7 mouse cellular contexts compared by ENCODE assay signal in the genomic region with DNA sequence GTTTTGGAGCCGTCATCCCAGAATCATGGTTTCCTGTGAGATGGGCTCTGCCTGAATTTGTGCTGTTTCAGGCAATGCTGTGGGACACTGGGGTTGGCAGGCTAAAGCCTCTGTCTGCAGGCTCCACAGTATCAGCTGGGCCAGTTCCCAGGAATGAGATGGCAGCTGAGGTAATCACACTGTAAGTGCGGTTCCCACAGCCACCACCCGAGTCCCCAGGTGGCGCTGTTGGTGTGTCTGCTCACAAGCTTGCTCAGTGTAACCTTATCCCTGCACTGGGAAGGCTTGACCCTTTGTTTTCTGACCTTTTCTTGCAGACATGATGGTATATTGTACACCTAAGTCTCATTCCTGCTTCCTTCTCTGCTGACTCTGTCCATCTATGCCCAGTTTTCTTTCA. TPM values are rescaled to one million over a fixed set of nuclear protein-coding genes. Genes with fewer than 3 reads are reported as not detected.
DNase-seq lines count a peak whose midpoint lies in the region; ATAC-seq and TF ChIP-seq lines count a peak whose summit lies in the region.

No protein-coding gene starts in this region.

- TF ChIP-seq CTCF in brain, embryonic 14.5 days (IDR thresholded peaks at IDR 0.05; ENCODE audit: borderline replicate concordance, extremely low read depth, insufficient read depth, insufficient read length), result peak; percentile 86
- TF ChIP-seq CTCF in forebrain, postnatal 0 days (IDR thresholded peaks at IDR 0.05; ENCODE audit: low read depth), result peak; percentile 82

- peak; percentile 78 for ATAC-seq in forebrain, postnatal 0 days
- ATAC-seq in kidney, embryonic 15.5 days (replicated peaks; ENCODE audit: low FRiP score), result peak; percentile 54

- H3K27ac ChIP-seq in forebrain, postnatal 0 days (ENCODE audit: low read depth, low read length), result no peak overlapping the region
- H3K27ac ChIP-seq in kidney, embryonic 15.5 days, result no peak overlapping the region

- WGBS in forebrain, postnatal 0 days, result 13% methylated on average over 4 of the region's 4 CpGs
- 15% methylated on average over 4 of the region's 4 CpGs for WGBS in kidney, embryonic 15.5 days

- no peaks in the 10 kb centered on the region for H3K9me3 ChIP-seq in forebrain, postnatal 0 days (ENCODE audit: low read length)
- H3K9me3 ChIP-seq in kidney, embryonic 15.5 days (replicated peaks), result no peaks in the 10 kb centered on the region

- H3K4me3 ChIP-seq in forebrain, postnatal 0 days (ENCODE audit: low read depth, low read length), result no peak overlapping the region
- no peak overlapping the region for H3K4me3 ChIP-seq in kidney, embryonic 15.5 days (replicated peaks)

- no peak for TF ChIP-seq POLR2A in brain, embryonic 14.5 days (IDR thresholded peaks at IDR 0.05; ENCODE audit: borderline replicate concordance, extremely low read depth, insufficient read depth, insufficient read length, poor library complexity, severe bottlenecking)

- H3K9ac ChIP-seq in forebrain, postnatal 0 days, result no peak overlapping the region
- no peak overlapping the region for H3K9ac ChIP-seq in kidney, embryonic 15.5 days

- no peaks in the 10 kb centered on the region for H3K4me1 ChIP-seq in forebrain, postnatal 0 days (ENCODE audit: insufficient read depth)
- 0 out of 2 replicates have a peak, but pooled peaks cover 5% of the 10 kb centered on the region for H3K4me1 ChIP-seq in kidney, embryonic 15.5 days

- no peaks in the 10 kb centered on the region for H3K36me3 ChIP-seq in forebrain, postnatal 0 days (ENCODE audit: insufficient read depth)
- no peaks in the 10 kb centered on the region for H3K36me3 ChIP-seq in kidney, embryonic 15.5 days
- no peaks in the 10 kb centered on the region for H3K36me3 ChIP-seq in splenic B cell, adult 2 months (ENCODE audit: control insufficient read depth, insufficient read depth, low read length, poor library complexity, severe bottlenecking)

- DNase-seq in thymus, postnatal 25 days, result peak; percentile 9
- DNase-seq in thymus, adult 18-20 months, result no peak
- DNase-seq in brain, embryonic 14.5 days (ENCODE audit: low read depth), result peak; percentile 88
- peak; percentile 72 for DNase-seq in forebrain, postnatal 0 days
- DNase-seq in lung, postnatal 4 days, result peak; percentile 37
- DNase-seq in splenic B cell, adult 2 months (ENCODE audit: low read depth, low spot score), result peak; percentile 4

- H3K27me3 ChIP-seq in forebrain, postnatal 0 days (ENCODE audit: insufficient read depth, low read length), result no peaks in the 10 kb centered on the region
- H3K27me3 ChIP-seq in kidney, embryonic 15.5 days, result no peaks in the 10 kb centered on the region
- H3K27me3 ChIP-seq in splenic B cell, adult 2 months (ENCODE audit: control insufficient read depth, insufficient read depth, low read length, poor library complexity, severe bottlenecking), result no peaks in the 10 kb centered on the region

- H3K4me2 ChIP-seq in forebrain, postnatal 0 days (ENCODE audit: low read depth), result no peak overlapping the region
- no peak overlapping the region for H3K4me2 ChIP-seq in kidney, embryonic 15.5 days

RNA-seq across cellular contexts. Expression of gene Gprc5b, which starts 24.5 kb away (rescaled TPM):
- 25.0 and 28.2 TPM in 2 replicates for polyA plus RNA-seq in brain, embryonic 14.5 days (2012; rRNA removed)
- total RNA-seq in forebrain, postnatal 0 days (2014; rRNA removed), result 18.7 and 34.0 TPM in 2 replicates
- polyA plus RNA-seq in forebrain, postnatal 0 days (2015; fragmentation: Nextera tagmentation; extraction: Ambion mirVana), result 6.7 and 6.9 TPM in 2 replicates
- 4.7 and 7.5 TPM in 2 replicates for polyA plus RNA-seq in kidney, embryonic 15.5 days (2015; fragmentation: Nextera tagmentation; extraction: Ambion mirVana)

Comparison
In these comparisons a context has a peak if more than half of its experiments do, and no peak if none do; other contexts are left out.
1. DNase-seq: peak in thymus, postnatal 25 days (single experiment), brain, embryonic 14.5 days (single experiment), forebrain, postnatal 0 days (single experiment), lung, postnatal 4 days (2 of 2) and splenic B cell, adult 2 months (single experiment); none in thymus, adult 18-20 months (0 of 2).